Mouse (Mus musculus) hindbrain, embryonic 13.5 days (tissue): ENCODE data around the gene Naa80. TPM values are rescaled to one million over a fixed set of nuclear protein-coding genes. Genes with fewer than 3 reads are reported as not detected.

Experiments
- ATAC-seq: fragments of 200-750 bp; cut with Nextera tagmentation; 2 replicates; pipeline ENCODE4 v1.8.0; 2017; ENCODE audit warnings: moderate TSS enrichment; ENCODE audit not compliant: low FRiP score
- H3K27ac ChIP-seq: fragments of 300-500 bp; sonication (generic); 2 replicates; pipeline ENCODE4 v1.5.1; 2015; ENCODE audit warnings: inconsistent platforms, mild to moderate bottlenecking, moderate library complexity
- H3K27me3 ChIP-seq: fragments of 300-500 bp; sonication (generic); 2 replicates; pipeline ENCODE4 v1.6.1; 2015; ENCODE audit warnings: mild to moderate bottlenecking, inconsistent platforms
- H3K36me3 ChIP-seq: fragments of 300-500 bp; sonication (generic); 2 replicates; pipeline ENCODE4 v1.6.1; 2015; ENCODE audit warnings: mild to moderate bottlenecking, inconsistent platforms
- H3K4me1 ChIP-seq: fragments of 300-500 bp; sonication (generic); replicated peaks from 2 replicates; pipeline ENCODE4 v1.6.1; 2015; ENCODE audit warnings: inconsistent platforms
- H3K4me2 ChIP-seq: fragments of 300-500 bp; sonication (generic); 2 replicates; pipeline ENCODE4 v1.6.1; 2015; ENCODE audit warnings: inconsistent platforms, mild to moderate bottlenecking, moderate library complexity
- H3K4me3 ChIP-seq: fragments of 300-500 bp; sonication (generic); 2 replicates; pipeline ENCODE4 v1.5.1; 2015; ENCODE audit warnings: mild to moderate bottlenecking, inconsistent platforms
- H3K9ac ChIP-seq: fragments of 300-500 bp; sonication (generic); 2 replicates; pipeline ENCODE4 v1.6.1; 2015; ENCODE audit warnings: mild to moderate bottlenecking, inconsistent platforms
- H3K9me3 ChIP-seq: fragments of 300-500 bp; sonication (generic); 2 replicates; pipeline ENCODE4 v1.6.1; 2016; ENCODE audit warnings: inconsistent platforms
- WGBS: fragments of 180-500 bp; shearing (Covaris S2); methylation state at CpG from one replicate; pipeline ENCODE4 v1.1.7; 2015; 5-methylcytosine and 5-hydroxymethylcytosine counted together
- polyA plus RNA-seq: library from polyadenylated mRNA; unstranded; fragments of >200 nt; fragmentation: Nextera tagmentation; extraction: Ambion mirVana; gene quantifications from 2 replicates; pipeline ENCODE4 v1.2.1, GENCODE M21; 2015

Naa80 gene
- polyA plus RNA-seq, 1 experiment from 2014 or later: 14.1 TPM

GRCm38 (mm10) chr9:107590773-107591060 is 12.0 kb downstream of the Naa80 start:
- H3K4me1 ChIP-seq: peaks cover 21% of the 10 kb centered on the region
- H3K4me3 ChIP-seq: no peak overlapping the region
- 96% methylated on average over 6 of the region's 6 CpGs for WGBS
- no peak overlapping the region for H3K4me2 ChIP-seq
- H3K36me3 ChIP-seq: peaks cover 46% of the 10 kb centered on the region
- H3K27ac ChIP-seq: no peak overlapping the region
- no peak for ATAC-seq
- H3K9ac ChIP-seq: no peak overlapping the region
- H3K9me3 ChIP-seq: no peaks in the 10 kb centered on the region
- no peaks in the 10 kb centered on the region for H3K27me3 ChIP-seq

DNA sequence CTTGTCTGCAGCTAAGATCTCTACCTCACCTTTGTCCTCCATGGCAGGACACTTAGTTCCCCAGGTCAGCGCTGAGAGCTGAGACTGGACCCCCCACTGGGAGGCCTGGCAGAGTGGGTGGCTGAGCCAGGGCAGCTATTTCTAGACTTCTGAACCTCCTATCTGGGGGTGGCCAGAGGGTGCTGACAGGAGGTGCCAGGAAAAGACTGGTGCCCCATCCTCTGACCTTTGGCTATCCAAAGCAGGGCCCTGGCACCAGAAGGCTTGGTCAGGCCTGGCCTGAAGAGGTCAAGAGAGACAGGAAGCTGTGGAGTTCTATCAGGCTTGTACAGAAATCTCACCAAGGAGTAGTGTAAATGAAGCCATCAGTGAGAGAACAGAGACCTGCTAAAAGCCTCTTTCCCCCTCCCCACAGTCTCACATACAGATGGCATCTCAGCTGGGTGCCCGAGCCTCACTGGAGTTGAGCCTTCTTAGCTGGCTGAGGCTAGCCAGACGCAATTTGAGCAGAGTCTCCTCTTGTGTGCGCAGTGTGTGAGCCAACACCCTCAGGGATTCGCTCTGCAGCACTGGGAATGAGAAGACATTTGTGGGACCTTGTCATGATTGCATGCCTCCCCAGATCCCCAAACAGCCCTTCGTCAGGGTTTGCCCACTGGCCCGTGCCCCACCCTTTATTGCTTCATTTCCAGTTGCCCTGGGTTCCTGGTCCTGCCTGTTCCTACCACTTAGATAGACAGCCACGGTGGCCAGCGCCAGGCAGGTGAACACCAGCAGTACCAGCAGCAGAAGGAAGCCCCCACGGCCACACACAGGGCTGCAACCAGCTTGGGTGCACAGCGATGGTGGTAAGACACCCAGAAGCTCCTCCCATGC is 14.7 kb downstream of the Naa80 start:
- Histone ChIP-seq H3K4me2 (no peak overlapping the region), H3K4me3 (no peak overlapping the region), H3K27ac (no peak overlapping the region), H3K27me3 (no peaks in the 10 kb centered on the region), H3K36me3 (peaks cover 46% of the 10 kb centered on the region), H3K4me1 (peaks cover 16% of the 10 kb centered on the region), H3K9me3 (no peaks in the 10 kb centered on the region), H3K9ac (peak overlapping the region; percentile 19; the same call in 1 of the 2 replicates)
- no peak for ATAC-seq
- WGBS: 79% methylated on average over 11 of the region's 11 CpGs

- H3K36me3 ChIP-seq: peaks cover 46% of the 10 kb centered on the region
- H3K4me3 ChIP-seq: no peak overlapping the region
- no peak overlapping the region for H3K4me2 ChIP-seq
- no peak overlapping the region for H3K9ac ChIP-seq
- H3K9me3 ChIP-seq: no peaks in the 10 kb centered on the region
- H3K27ac ChIP-seq: no peak overlapping the region
- 73% methylated on average over 8 of the region's 8 CpGs for WGBS
- no peaks in the 10 kb centered on the region for H3K27me3 ChIP-seq
- ATAC-seq: no peak
- peaks cover 8% of the 10 kb centered on the region; the same call in 1 of the 2 replicates for H3K4me1 ChIP-seq
Measured at GRCm38 (mm10) chr9:107594281-107595062, 15.8 kb downstream of the Naa80 start.

DNA sequence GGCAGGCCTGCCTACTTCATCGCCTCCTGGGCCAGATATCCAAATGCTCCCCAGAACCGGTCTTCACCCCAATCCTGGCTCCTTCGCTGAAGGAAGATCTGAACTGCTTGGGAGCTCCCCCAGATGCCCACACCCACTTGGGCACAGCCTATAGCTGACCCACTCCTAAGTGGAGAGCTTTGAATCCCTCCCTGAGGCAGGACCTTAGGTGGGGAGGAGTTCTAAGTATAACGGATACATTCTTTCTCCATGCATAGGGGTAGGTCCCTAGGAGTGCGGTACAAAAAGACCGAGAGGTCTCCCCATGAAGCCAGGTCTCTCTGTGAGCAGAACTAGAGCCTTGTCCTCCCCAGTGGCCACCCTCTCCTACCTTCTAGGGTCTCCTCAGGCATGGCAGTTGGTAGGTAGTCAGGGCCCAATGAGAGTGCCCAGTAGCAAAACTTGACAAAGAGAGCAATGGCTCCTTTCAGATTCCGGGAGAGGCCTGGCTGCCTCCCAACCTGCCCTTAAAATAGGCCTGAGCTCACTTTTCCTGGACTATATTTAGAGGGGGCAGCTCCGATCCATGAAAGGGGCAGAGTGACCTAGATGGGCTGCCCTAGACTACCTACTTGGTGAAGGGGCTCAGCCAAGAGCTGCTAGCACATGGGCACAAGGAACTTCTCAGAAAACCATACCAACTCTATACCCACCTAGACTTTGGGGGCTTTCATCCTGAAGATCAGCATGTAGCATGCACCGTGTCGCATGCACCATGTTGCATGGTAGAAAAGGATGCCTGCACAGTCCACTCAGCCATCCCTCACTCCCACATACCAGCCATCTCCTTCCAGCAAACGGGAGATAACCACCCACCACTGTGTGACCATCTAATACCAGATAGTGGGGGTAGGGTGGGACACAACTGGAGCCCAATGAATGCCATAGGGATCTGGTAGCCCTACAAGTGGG is 18.2 kb downstream of the Naa80 start:
- H3K36me3 ChIP-seq: peaks cover 23% of the 10 kb centered on the region
- no peak for ATAC-seq
- no peak overlapping the region for H3K4me3 ChIP-seq
- no peak overlapping the region for H3K9ac ChIP-seq
- H3K9me3 ChIP-seq: no peaks in the 10 kb centered on the region
- 0 out of 2 replicates have a peak, but pooled peaks cover 4% of the 10 kb centered on the region for H3K27me3 ChIP-seq
- peaks cover 8% of the 10 kb centered on the region; the same call in 1 of the 2 replicates for H3K4me1 ChIP-seq
- WGBS: 94% methylated on average over 11 of the region's 11 CpGs
- no peak overlapping the region for H3K27ac ChIP-seq
- H3K4me2 ChIP-seq: no peak overlapping the region

DNA sequence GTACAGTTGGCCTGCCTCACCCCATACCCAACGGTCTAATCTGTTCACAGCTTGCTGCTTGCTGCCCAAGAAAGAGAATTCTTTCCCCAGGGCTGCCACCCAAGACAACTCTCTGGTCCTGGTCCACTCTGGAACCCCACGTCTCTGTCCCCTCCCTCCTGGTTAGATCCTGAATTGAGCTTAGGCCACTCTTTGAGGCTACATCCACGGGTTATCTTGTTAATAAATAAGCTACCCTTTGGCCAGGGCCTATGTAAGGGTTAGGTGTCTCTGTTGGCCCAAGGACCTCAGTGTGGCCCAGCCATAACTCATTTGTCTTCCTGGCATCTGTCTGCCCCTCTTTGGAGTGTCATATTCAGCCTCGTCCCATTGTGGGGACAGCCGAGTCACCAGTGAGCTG is 19.7 kb downstream of the Naa80 start:
- Histone ChIP-seq H3K9me3 (no peaks in the 10 kb centered on the region), H3K9ac (no peak overlapping the region), H3K4me3 (no peak overlapping the region), H3K27me3 (0 out of 2 replicates have a peak, but pooled peaks cover 5% of the 10 kb centered on the region), H3K27ac (no peak overlapping the region), H3K4me1 (peaks cover 13% of the 10 kb centered on the region), H3K36me3 (peaks cover 9% of the 10 kb centered on the region), H3K4me2 (no peak overlapping the region)
- WGBS: 75% methylated on average over 5 of the region's 5 CpGs
- ATAC-seq: no peak

GRCm38 (mm10) chr9:107599433-107599832 is 20.7 kb downstream of the Naa80 start:
- Histone ChIP-seq H3K9me3 (no peaks in the 10 kb centered on the region), H3K9ac (no peak overlapping the region), H3K4me3 (no peak overlapping the region), H3K4me2 (no peak overlapping the region), H3K36me3 (no peaks in the 10 kb centered on the region), H3K4me1 (peaks cover 14% of the 10 kb centered on the region), H3K27ac (no peak overlapping the region), H3K27me3 (peaks cover 7% of the 10 kb centered on the region; the same call in 1 of the 2 replicates)
- ATAC-seq: no peak
- WGBS: 91% methylated on average over 9 of the region's 9 CpGs

DNA sequence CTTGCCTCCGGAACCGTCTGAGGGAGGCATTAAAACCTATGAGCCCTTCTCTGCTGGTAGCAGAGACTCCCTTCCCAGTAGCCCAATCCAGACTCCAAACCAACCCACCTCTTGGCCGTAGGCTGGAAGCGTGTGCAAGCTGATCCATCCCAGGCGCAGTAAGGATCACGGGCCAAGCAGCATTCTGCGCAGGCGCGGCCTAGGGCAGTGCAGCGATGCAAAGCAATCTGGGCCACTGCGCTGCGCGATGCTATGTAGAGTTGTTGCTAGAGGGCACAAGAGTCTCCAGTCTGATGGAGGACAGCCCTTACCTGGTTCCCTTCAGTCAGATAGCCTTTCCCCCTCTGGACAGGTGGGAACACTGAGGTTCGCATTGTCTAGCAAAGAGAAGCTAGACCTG is 21.2 kb downstream of the Naa80 start:
- ATAC-seq: no peak
- H3K4me3 ChIP-seq: no peak overlapping the region
- WGBS: 72% methylated on average over 14 of the region's 14 CpGs
- H3K4me2 ChIP-seq: no peak overlapping the region
- H3K9ac ChIP-seq: 0 out of 2 replicates have a peak overlapping the region, but pooled peaks have one; percentile 10
- H3K4me1 ChIP-seq: peaks cover 18% of the 10 kb centered on the region
- no peaks in the 10 kb centered on the region for H3K36me3 ChIP-seq
- H3K27ac ChIP-seq: no peak overlapping the region
- H3K27me3 ChIP-seq: peaks cover 7% of the 10 kb centered on the region; the same call in 1 of the 2 replicates
- H3K9me3 ChIP-seq: no peaks in the 10 kb centered on the region

DNA sequence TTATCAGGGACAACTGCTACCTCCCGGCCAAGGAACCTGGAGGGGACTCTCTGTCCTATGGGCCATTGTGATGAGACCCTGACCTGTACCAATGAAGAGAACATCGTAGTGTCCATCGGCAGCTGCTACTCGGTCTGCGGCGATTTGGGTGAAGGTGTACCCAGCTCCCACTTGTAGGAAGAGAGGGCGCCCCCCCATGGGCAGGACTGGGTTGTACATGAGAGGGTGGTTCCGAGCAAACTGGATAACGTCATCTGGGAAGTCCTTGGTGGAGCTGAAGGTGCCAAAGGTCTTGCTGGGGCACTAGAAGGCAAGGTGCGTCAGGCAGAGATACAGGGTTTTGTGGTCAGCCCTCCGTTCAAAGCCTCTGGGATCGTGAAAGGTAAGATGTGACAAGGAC is 22.1 kb downstream of the Naa80 start:
- Histone ChIP-seq H3K4me2 (no peak overlapping the region), H3K27me3 (peaks cover 7% of the 10 kb centered on the region; the same call in 1 of the 2 replicates), H3K9ac (no peak overlapping the region), H3K4me1 (peaks cover 25% of the 10 kb centered on the region), H3K27ac (no peak overlapping the region), H3K4me3 (no peak overlapping the region), H3K9me3 (no peaks in the 10 kb centered on the region), H3K36me3 (no peaks in the 10 kb centered on the region)
- ATAC-seq: no peak
- WGBS: 79% methylated on average over 12 of the region's 12 CpGs

DNA sequence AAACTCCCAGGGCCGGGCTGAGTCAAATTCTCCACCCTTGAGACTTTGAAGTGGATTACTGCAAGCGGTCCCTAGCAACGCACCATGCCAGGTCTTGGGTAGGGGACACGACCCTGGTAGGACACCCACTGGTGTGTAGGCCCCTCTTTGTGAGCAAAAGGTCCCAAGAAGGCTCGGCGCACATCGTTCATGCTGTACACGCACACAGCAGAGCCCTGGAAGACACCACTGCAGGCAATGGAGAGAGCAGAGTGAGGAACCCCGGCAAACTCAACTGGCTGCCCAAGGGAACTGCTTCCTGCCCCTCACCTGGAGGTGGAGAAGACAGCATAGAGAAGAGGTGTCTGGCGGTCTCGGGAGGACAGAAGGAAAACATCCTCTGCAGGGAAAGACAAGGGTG is 22.6 kb downstream of the Naa80 start:
- no peak overlapping the region for H3K27ac ChIP-seq
- no peak for ATAC-seq
- no peaks in the 10 kb centered on the region for H3K9me3 ChIP-seq
- no peaks in the 10 kb centered on the region for H3K36me3 ChIP-seq
- 88% methylated on average over 11 of the region's 11 CpGs for WGBS
- H3K27me3 ChIP-seq: peaks cover 7% of the 10 kb centered on the region; the same call in 1 of the 2 replicates
- H3K9ac ChIP-seq: 0 out of 2 replicates have a peak overlapping the region, but pooled peaks have one; percentile 24
- no peak overlapping the region for H3K4me3 ChIP-seq
- peaks cover 31% of the 10 kb centered on the region for H3K4me1 ChIP-seq
- H3K4me2 ChIP-seq: no peak overlapping the region

DNA sequence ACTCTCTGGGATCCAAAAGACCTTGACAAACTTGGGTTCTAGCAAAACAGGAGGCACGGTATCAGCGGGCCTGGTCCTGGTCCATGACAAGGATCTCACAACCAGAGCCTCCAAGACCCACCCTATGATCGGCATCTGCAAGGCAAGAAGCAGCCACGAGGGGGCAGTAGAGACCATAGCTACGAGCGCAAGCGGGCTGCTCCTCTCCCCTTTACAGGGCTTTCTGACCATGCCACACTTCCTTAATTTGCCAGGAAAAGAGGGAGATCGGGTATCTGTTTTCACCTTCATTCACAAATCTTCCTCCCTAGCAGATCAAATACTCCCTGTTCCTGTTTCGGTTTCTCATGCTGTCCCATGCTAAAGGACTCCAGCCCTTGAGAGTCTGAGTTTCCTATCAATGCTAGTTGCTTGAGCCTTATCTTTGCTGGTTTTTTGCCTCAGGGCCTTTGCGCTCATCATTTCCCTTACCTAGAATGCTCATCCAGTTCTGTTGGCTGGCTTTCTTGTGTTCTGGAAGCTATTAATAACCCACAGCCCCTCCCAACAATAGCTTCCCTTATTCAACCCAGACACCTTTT is 23.5 kb downstream of the Naa80 start:
- no peaks in the 10 kb centered on the region for H3K9me3 ChIP-seq
- no peaks in the 10 kb centered on the region for H3K36me3 ChIP-seq
- ATAC-seq: peak; percentile 57; the same call in 1 of the 2 replicates
- WGBS: 13% methylated on average over 10 of the region's 10 CpGs
- peaks cover 40% of the 10 kb centered on the region for H3K4me1 ChIP-seq
- peak overlapping the region; percentile 58 for H3K9ac ChIP-seq
- H3K27ac ChIP-seq: peak overlapping the region; percentile 23; the same call in 1 of the 2 replicates
- peaks cover 7% of the 10 kb centered on the region; the same call in 1 of the 2 replicates for H3K27me3 ChIP-seq
- no peak overlapping the region for H3K4me2 ChIP-seq
- no peak overlapping the region for H3K4me3 ChIP-seq

- no peak for ATAC-seq
- H3K4me3 ChIP-seq: no peak overlapping the region
- WGBS: 93% methylated on average over 6 of the region's 6 CpGs
Measured at GRCm38 (mm10) chr9:107603251-107603650, 24.6 kb downstream of the Naa80 start.

More at GRCm38 (mm10) chr9:107603251-107603650, 24.6 kb downstream of the Naa80 start:
- Histone ChIP-seq H3K4me2 (no peak overlapping the region), H3K9ac (no peak overlapping the region; the same call in 1 of the 2 replicates), H3K36me3 (no peaks in the 10 kb centered on the region), H3K9me3 (no peaks in the 10 kb centered on the region), H3K4me1 (peaks cover 50% of the 10 kb centered on the region), H3K27ac (no peak overlapping the region), H3K27me3 (peaks cover 7% of the 10 kb centered on the region; the same call in 1 of the 2 replicates)
